Mouse (Mus musculus): ENCODE data around the gene Alox5. TPM values are rescaled to one million over a fixed set of nuclear protein-coding genes. Genes with fewer than 3 reads are reported as not detected.

Alox5 gene
- polyA plus RNA-seq, 1 experiment from 2014 or later = 0.87 TPM

GRCm38 (mm10) chr6:116386045-116386415 is 74.9 kb downstream of the Alox5 start:
- Histone ChIP-seq H3K9me3 (ENCODE audit: low read depth, low read length) (no peaks in the 10 kb centered on the region), H3K9ac (no peak overlapping the region), H3K4me1 (ENCODE audit: insufficient read depth) (no peaks in the 10 kb centered on the region), H3K4me2 (peak overlapping the region; percentile 34; the same call in 1 of the 2 replicates), H3K36me3 (ENCODE audit: insufficient read depth) (no peaks in the 10 kb centered on the region), H3K27me3 (ENCODE audit: insufficient read depth, low read length) (no peaks in the 10 kb centered on the region), H3K27ac (ENCODE audit: low read depth) (0 out of 2 replicates have a peak overlapping the region, but pooled peaks have one; percentile 26), H3K4me3 (ENCODE audit: low read depth, low read length) (no peak overlapping the region)
- 22% methylated on average over 4 of the region's 4 CpGs for WGBS
- DNase-seq (peak; percentile 61), ATAC-seq (ENCODE audit: insufficient read depth) (peak; percentile 95)
- no peak for TF ChIP-seq CTCF (IDR thresholded peaks at IDR 0.05; ENCODE audit: low read depth)

- no peak overlapping the region for H3K4me3 ChIP-seq (ENCODE audit: low read depth, low read length)
- H3K4me2 ChIP-seq = peak overlapping the region; percentile 38
- no peak overlapping the region for H3K9ac ChIP-seq
- no peaks in the 10 kb centered on the region for H3K9me3 ChIP-seq (ENCODE audit: low read depth, low read length)
- H3K27me3 ChIP-seq (ENCODE audit: insufficient read depth, low read length) = no peaks in the 10 kb centered on the region
- 17% methylated on average over 5 of the region's 5 CpGs for WGBS
- peak; percentile 56 for ATAC-seq (ENCODE audit: insufficient read depth)
- H3K36me3 ChIP-seq (ENCODE audit: insufficient read depth) = no peaks in the 10 kb centered on the region
- TF ChIP-seq CTCF (IDR thresholded peaks at IDR 0.05; ENCODE audit: low read depth) = no peak
- H3K27ac ChIP-seq (ENCODE audit: low read depth) = peak overlapping the region; percentile 60
- no peak for DNase-seq
- H3K4me1 ChIP-seq (ENCODE audit: insufficient read depth) = no peaks in the 10 kb centered on the region
These were observed 75.6 kb downstream of the Alox5 start for GRCm38 (mm10) chr6:116385194-116386044.

GRCm38 (mm10) chr6:116383582-116383981 is 77.4 kb downstream of the Alox5 start:
- no peak overlapping the region for H3K4me2 ChIP-seq
- ATAC-seq (ENCODE audit: insufficient read depth) (no peak), DNase-seq (peak; percentile 27)
- H3K27ac ChIP-seq (ENCODE audit: low read depth) = no peak overlapping the region
- H3K27me3 ChIP-seq (ENCODE audit: insufficient read depth, low read length) = no peaks in the 10 kb centered on the region
- no peaks in the 10 kb centered on the region for H3K4me1 ChIP-seq (ENCODE audit: insufficient read depth)
- H3K36me3 ChIP-seq (ENCODE audit: insufficient read depth) = no peaks in the 10 kb centered on the region
- TF ChIP-seq CTCF (IDR thresholded peaks at IDR 0.05; ENCODE audit: low read depth) = no peak
- no peaks in the 10 kb centered on the region for H3K9me3 ChIP-seq (ENCODE audit: low read depth, low read length)
- 80% methylated on average over 10 of the region's 10 CpGs for WGBS
- no peak overlapping the region for H3K4me3 ChIP-seq (ENCODE audit: low read depth, low read length)
- H3K9ac ChIP-seq = no peak overlapping the region

GRCm38 (mm10) chr6:116381605-116382004 is 79.4 kb downstream of the Alox5 start:
- WGBS = 33% methylated on average over 2 of the region's 2 CpGs
- H3K9ac ChIP-seq = no peak overlapping the region
- no peak overlapping the region for H3K27ac ChIP-seq (ENCODE audit: low read depth)
- H3K9me3 ChIP-seq (ENCODE audit: low read depth, low read length) = no peaks in the 10 kb centered on the region
- DNase-seq (no peak), ATAC-seq (ENCODE audit: insufficient read depth) (no peak)
- no peak overlapping the region for H3K4me2 ChIP-seq
- no peak overlapping the region for H3K4me3 ChIP-seq (ENCODE audit: low read depth, low read length)
- TF ChIP-seq CTCF (IDR thresholded peaks at IDR 0.05; ENCODE audit: low read depth) = no peak
- no peaks in the 10 kb centered on the region for H3K27me3 ChIP-seq (ENCODE audit: insufficient read depth, low read length)
- H3K4me1 ChIP-seq (ENCODE audit: insufficient read depth) = no peaks in the 10 kb centered on the region
- H3K36me3 ChIP-seq (ENCODE audit: insufficient read depth) = no peaks in the 10 kb centered on the region

GRCm38 (mm10) chr6:116380157-116380556 is 80.8 kb downstream of the Alox5 start:
- 44% methylated on average over 3 of the region's 3 CpGs for WGBS
- no peak overlapping the region for H3K27ac ChIP-seq (ENCODE audit: low read depth)
- no peaks in the 10 kb centered on the region for H3K36me3 ChIP-seq (ENCODE audit: insufficient read depth)
- DNase-seq (no peak), ATAC-seq (ENCODE audit: insufficient read depth) (no peak)
- H3K4me3 ChIP-seq (ENCODE audit: low read depth, low read length) = no peak overlapping the region
- H3K4me1 ChIP-seq (ENCODE audit: insufficient read depth) = no peaks in the 10 kb centered on the region
- no peak for TF ChIP-seq CTCF (IDR thresholded peaks at IDR 0.05; ENCODE audit: low read depth)
- no peaks in the 10 kb centered on the region for H3K27me3 ChIP-seq (ENCODE audit: insufficient read depth, low read length)
- no peaks in the 10 kb centered on the region for H3K9me3 ChIP-seq (ENCODE audit: low read depth, low read length)
- no peak overlapping the region for H3K9ac ChIP-seq
- no peak overlapping the region for H3K4me2 ChIP-seq

- WGBS = 92% methylated on average over 7 of the region's 7 CpGs
- Histone ChIP-seq H3K27ac (ENCODE audit: low read depth) (no peak overlapping the region), H3K4me1 (ENCODE audit: insufficient read depth) (no peaks in the 10 kb centered on the region), H3K36me3 (ENCODE audit: insufficient read depth) (no peaks in the 10 kb centered on the region), H3K27me3 (ENCODE audit: insufficient read depth, low read length) (no peaks in the 10 kb centered on the region), H3K4me2 (no peak overlapping the region), H3K9me3 (ENCODE audit: low read depth, low read length) (no peaks in the 10 kb centered on the region), H3K9ac (no peak overlapping the region), H3K4me3 (ENCODE audit: low read depth, low read length) (no peak overlapping the region)
- ATAC-seq (ENCODE audit: insufficient read depth) (no peak), DNase-seq (no peak)
- TF ChIP-seq CTCF (IDR thresholded peaks at IDR 0.05; ENCODE audit: low read depth) = no peak
These were observed 82.1 kb downstream of the Alox5 start for GRCm38 (mm10) chr6:116378892-116379291.

GRCm38 (mm10) chr6:116374618-116375017 is 86.4 kb downstream of the Alox5 start:
- Histone ChIP-seq H3K9me3 (ENCODE audit: low read depth, low read length) (no peaks in the 10 kb centered on the region), H3K4me3 (ENCODE audit: low read depth, low read length) (no peak overlapping the region), H3K4me1 (ENCODE audit: insufficient read depth) (no peaks in the 10 kb centered on the region), H3K36me3 (ENCODE audit: insufficient read depth) (no peaks in the 10 kb centered on the region), H3K4me2 (no peak overlapping the region), H3K27ac (ENCODE audit: low read depth) (no peak overlapping the region), H3K9ac (no peak overlapping the region), H3K27me3 (ENCODE audit: insufficient read depth, low read length) (no peaks in the 10 kb centered on the region)
- ATAC-seq (ENCODE audit: insufficient read depth) = no peak
- TF ChIP-seq CTCF (IDR thresholded peaks at IDR 0.05; ENCODE audit: low read depth) = no peak
- no peak for DNase-seq

Measured in lung, embryonic 14.5 days (tissue).